Mouse (Mus musculus) embryonic facial prominence, embryonic 12.5 days (tissue): Measurements from ENCODE around the gene Csf1. TPM values are rescaled to one million over a fixed set of nuclear protein-coding genes. Genes with fewer than 3 reads are reported as not detected.
"Not testable (repeated sequence)": the region's sequence is repeated elsewhere in the genome, so short reads cannot be mapped to it uniquely, and the experiment has no call there.

Source experiments
- ATAC-seq: fragments of 200-750 bp; cut with Nextera tagmentation; 2 replicates; pipeline ENCODE4 v1.8.0; 2017; ENCODE audit not compliant: insufficient number of reproducible peaks, insufficient read depth, low FRiP score, low TSS enrichment
- H3K27ac ChIP-seq: fragments of 300-500 bp; sonication (generic); 2 replicates; pipeline ENCODE4 v1.5.1; 2016; ENCODE audit warnings: mild to moderate bottlenecking
- H3K27me3 ChIP-seq: fragments of 300-500 bp; sonication (generic); 2 replicates; pipeline ENCODE4 v1.6.1; 2016; ENCODE audit warnings: mild to moderate bottlenecking, moderate library complexity
- H3K36me3 ChIP-seq: fragments of 300-500 bp; sonication (generic); 2 replicates; pipeline ENCODE4 v1.6.1; 2016; ENCODE audit warnings: mild to moderate bottlenecking
- H3K4me1 ChIP-seq: fragments of 300-500 bp; sonication (generic); 2 replicates; pipeline ENCODE4 v1.6.1; 2016
- H3K4me2 ChIP-seq: fragments of 300-500 bp; sonication (generic); replicated peaks from 2 replicates; pipeline ENCODE4 v1.6.1; 2016; ENCODE audit warnings: mild to moderate bottlenecking, moderate library complexity
- H3K4me3 ChIP-seq: fragments of 300-500 bp; sonication (generic); 2 replicates; pipeline ENCODE4 v1.5.1; 2016; ENCODE audit warnings: mild to moderate bottlenecking
- H3K9ac ChIP-seq: fragments of 300-500 bp; sonication (generic); 2 replicates; pipeline ENCODE4 v1.6.1; 2016; ENCODE audit warnings: mild to moderate bottlenecking, moderate library complexity
- H3K9me3 ChIP-seq: fragments of 300-500 bp; sonication (generic); 2 replicates; pipeline ENCODE4 v1.6.1; 2016; ENCODE audit warnings: mild to moderate bottlenecking, moderate library complexity
- WGBS: fragments of 180-500 bp; shearing (Covaris S2); methylation state at CpG from one replicate; pipeline ENCODE4 v1.1.7; 2016; 5-methylcytosine and 5-hydroxymethylcytosine counted together
- polyA plus RNA-seq: library from polyadenylated mRNA; unstranded; fragments of >200 nt; fragmentation: Nextera tagmentation; extraction: Ambion mirVana; gene quantifications from 2 replicates; pipeline ENCODE4 v1.2.1, GENCODE M21; 2016

The Csf1 gene
- polyA plus RNA-seq, 1 experiment from 2014 or later = 7.2 TPM

DNA sequence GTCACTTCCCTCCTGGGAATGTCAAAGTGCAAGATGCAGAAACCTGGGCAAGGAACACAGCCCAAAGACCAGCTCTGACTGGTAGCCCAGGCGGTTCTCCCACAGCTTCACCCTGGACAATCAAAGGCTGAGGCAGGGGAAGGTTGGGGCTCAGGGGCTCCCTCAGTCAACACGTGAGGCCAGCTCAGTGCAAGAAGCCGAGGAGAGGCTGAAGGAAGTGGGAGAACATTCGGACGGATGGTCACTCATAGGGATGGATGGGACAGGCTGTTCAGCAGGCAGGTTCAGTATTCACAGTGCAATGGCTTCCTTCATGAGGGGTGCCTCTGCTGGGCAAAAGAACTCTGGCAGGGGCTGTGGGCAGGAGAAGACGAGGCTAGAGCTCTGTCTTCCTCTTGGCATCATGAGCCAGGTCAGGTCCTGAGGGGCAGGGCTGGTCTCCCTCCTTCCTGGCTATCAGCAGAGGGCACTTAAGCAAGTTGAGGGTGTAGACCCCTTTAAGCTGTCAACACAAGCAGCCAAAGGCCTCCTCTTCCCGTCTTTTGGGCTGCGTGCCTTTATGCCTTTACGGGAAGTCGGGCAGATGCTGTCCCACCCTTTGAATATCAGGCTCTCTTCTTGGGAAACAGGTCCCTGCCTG, 18.1 kb downstream of the Csf1 start:
- H3K36me3 ChIP-seq = peaks cover 15% of the 10 kb centered on the region; the same call in 1 of the 2 replicates
- no peak overlapping the region for H3K4me3 ChIP-seq
- H3K9ac ChIP-seq = no peak overlapping the region
- ATAC-seq = no peak
- WGBS = 85% methylated on average over 10 of the region's 10 CpGs
- 0 out of 2 replicates have a peak overlapping the region, but pooled peaks have one; percentile 80 for H3K27ac ChIP-seq
- peaks cover 25% of the 10 kb centered on the region for H3K4me1 ChIP-seq
- no peak overlapping the region for H3K4me2 ChIP-seq
- H3K27me3 ChIP-seq = no peaks in the 10 kb centered on the region
- H3K9me3 ChIP-seq = no peaks in the 10 kb centered on the region

DNA sequence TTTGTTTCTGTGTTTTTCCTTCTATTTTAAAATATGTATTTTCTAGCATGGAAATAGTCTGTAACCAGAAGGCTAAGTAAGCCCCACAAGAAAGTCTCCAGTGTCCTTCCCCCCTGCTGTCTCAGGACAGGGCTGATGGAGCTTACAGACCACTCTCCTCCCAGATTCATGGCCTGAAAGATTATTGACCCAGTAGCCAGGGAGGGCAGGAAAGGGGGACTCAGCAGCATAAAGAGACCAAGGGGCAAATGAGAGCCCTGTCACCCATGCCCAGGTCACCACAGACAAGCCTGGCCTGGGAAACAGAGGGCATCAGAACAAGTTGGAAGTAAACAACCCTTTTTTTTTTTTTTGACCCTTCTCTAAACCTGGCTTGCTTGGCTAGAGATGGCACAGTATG, 18.9 kb downstream of the Csf1 start:
- H3K4me1 ChIP-seq = peaks cover 25% of the 10 kb centered on the region
- H3K27me3 ChIP-seq = no peaks in the 10 kb centered on the region
- H3K9ac ChIP-seq = no peak overlapping the region
- no peak overlapping the region for H3K4me2 ChIP-seq
- no peak for ATAC-seq
- 0 out of 2 replicates have a peak, but pooled peaks cover 9% of the 10 kb centered on the region for H3K36me3 ChIP-seq
- peak overlapping the region; percentile 80 for H3K27ac ChIP-seq
- no peak overlapping the region for H3K4me3 ChIP-seq
- no peaks in the 10 kb centered on the region for H3K9me3 ChIP-seq

DNA sequence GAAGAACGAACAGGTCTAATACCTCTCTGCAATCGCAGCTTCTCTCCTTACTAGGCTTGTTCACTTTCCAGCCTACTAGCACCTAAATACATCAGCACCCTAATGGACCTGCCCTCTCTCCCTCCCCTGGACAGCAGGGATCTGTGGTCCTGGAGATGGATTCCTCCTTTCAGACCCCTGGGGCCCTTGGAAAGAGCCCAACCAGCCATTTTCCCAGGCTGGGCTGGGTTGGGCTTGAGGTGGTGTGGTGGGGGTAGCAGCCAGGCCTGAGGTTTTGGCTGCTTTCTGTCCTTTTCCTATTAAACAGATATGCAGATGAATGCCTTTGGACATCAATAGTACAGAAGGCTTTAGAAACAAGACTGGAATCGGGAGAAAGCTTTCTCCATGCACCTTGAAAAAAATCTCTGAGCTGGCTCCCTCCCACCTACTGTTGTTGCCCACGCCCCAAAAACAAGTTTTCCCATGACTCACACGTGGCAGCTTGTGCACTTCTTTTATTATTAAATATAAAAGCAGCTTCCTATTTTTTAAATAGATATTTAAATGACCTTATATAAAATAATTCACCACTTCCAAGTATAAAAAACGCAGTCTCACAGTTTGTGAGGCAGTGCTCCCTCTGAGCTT, 19.6 kb downstream of the Csf1 start:
- H3K36me3 ChIP-seq = 0 out of 2 replicates have a peak, but pooled peaks cover 2% of the 10 kb centered on the region
- peak; percentile 85; the same call in 1 of the 2 replicates for ATAC-seq
- peak overlapping the region; percentile 80 for H3K27ac ChIP-seq
- H3K9me3 ChIP-seq = no peaks in the 10 kb centered on the region
- H3K4me2 ChIP-seq = no peak overlapping the region
- H3K4me1 ChIP-seq = peaks cover 25% of the 10 kb centered on the region
- 7% methylated on average over 6 of the region's 6 CpGs for whole genome bisulfite sequencing
- H3K9ac ChIP-seq = no peak overlapping the region
- H3K27me3 ChIP-seq = no peaks in the 10 kb centered on the region
- no peak overlapping the region for H3K4me3 ChIP-seq

DNA sequence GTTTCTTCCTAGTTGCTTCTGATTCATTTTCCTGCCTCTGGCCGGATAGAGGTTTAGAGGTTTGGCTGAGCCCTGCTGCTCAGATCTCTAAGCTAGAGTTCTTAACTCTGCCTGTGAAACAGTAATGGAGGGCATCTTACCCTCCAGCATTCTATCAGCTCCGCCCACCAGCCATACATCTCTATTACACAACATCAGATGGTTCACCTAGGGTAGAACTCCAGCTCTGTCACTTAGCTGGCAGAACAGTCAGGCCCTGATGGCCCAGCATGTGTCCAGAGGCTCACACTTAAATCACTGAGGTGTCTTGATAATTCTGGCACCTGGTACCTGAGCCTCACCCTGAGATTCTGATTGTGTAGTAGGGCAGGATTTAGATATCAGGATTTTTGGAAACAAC, 20.3 kb downstream of the Csf1 start:
- peak overlapping the region; percentile 80 for H3K27ac ChIP-seq
- H3K9me3 ChIP-seq = no peaks in the 10 kb centered on the region
- H3K4me2 ChIP-seq = no peak overlapping the region
- WGBS = 66% methylated on average over 2 of the region's 2 CpGs
- peaks cover 25% of the 10 kb centered on the region for H3K4me1 ChIP-seq
- ATAC-seq = no peak
- H3K27me3 ChIP-seq = no peaks in the 10 kb centered on the region
- no peaks in the 10 kb centered on the region for H3K36me3 ChIP-seq
- H3K4me3 ChIP-seq = no peak overlapping the region
- H3K9ac ChIP-seq = no peak overlapping the region

DNA sequence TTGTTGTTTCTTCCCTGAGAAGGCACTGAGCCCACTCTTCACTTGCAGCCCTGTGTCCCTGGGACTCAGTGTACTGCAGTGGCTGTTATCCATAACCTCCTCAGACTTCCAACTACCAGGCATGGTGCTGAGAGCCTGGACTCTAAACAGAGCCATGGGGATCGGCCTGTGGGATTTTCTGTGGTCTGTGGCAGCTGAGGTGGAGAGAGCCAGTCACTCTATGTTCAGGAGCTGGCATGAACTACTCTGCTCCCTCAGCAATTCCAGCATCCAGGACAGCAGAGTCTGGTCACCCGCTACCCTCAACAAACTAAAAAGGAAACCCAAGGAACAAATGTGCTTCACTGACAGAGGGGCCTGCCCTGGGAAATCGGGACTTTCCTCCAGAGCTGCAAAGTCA, 20.8 kb downstream of the Csf1 start:
- H3K9me3 ChIP-seq = no peaks in the 10 kb centered on the region
- H3K4me3 ChIP-seq = no peak overlapping the region
- H3K27ac ChIP-seq = peak overlapping the region; percentile 80
- peaks cover 25% of the 10 kb centered on the region for H3K4me1 ChIP-seq
- no peak overlapping the region for H3K4me2 ChIP-seq
- H3K27me3 ChIP-seq = no peaks in the 10 kb centered on the region
- H3K9ac ChIP-seq = no peak overlapping the region
- no peaks in the 10 kb centered on the region for H3K36me3 ChIP-seq
- 72% methylated on average over 3 of the region's 3 CpGs for WGBS
- no peak for ATAC-seq

DNA sequence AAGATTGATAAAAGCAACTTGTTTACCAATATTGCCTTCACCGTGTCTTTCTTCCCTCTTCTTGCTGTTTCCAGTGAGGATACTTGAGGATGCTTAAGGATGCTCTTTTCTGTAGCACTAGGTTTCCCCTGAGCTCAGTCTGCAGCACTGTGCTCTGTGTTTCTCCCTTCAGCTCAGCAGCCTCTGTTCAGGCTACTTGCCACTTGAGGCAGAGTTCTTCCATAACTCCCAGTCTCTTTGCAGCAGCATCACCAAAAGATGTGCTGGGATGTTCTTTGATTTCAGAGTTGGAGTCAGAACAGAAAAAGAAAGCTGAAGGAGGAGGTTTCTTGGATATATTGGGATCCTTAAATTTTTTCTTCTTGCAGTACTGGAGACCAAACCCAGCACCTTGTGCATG, 21.6 kb downstream of the Csf1 start:
- Histone ChIP-seq H3K4me3 (no peak overlapping the region), H3K27ac (no peak overlapping the region), H3K4me2 (no peak overlapping the region), H3K9me3 (no peaks in the 10 kb centered on the region), H3K4me1 (peaks cover 25% of the 10 kb centered on the region), H3K9ac (no peak overlapping the region), H3K27me3 (no peaks in the 10 kb centered on the region), H3K36me3 (no peaks in the 10 kb centered on the region)
- 82% methylated on average over 1 of the region's 1 CpGs for WGBS
- ATAC-seq = no peak

DNA sequence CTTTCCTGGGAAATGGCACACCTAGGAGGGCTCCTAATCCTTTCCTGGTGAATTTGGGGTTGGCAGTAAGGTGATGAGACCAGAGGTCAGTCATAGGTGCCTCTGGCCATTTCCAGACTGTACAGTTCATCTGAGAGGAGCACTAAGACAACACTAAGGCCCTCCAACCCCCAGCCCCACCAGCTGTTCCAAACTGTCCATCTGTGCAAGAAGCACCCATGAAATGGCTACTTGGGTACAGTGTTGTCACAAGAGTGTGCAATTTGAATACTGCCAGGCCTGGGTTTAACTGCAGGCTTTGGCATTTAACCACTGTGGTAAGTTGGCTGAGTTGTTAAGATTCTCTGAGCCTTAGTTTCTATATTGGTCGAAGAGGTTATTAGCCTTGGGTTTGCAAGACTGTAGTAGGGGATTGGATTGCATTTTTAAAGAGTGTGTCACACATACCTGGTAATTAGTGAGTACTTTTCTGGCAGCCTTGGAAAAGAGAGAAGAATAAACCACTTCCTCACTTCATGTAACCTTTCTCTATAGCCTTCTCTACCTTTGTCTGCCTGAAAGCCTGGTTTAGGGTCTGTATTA, 22.6 kb downstream of the Csf1 start:
- H3K27me3 ChIP-seq = no peaks in the 10 kb centered on the region
- peaks cover 21% of the 10 kb centered on the region for H3K4me1 ChIP-seq
- no peak overlapping the region for H3K4me2 ChIP-seq
- WGBS = 59% methylated on average over 1 of the region's 1 CpGs
- no peak for ATAC-seq
- no peak overlapping the region for H3K27ac ChIP-seq
- H3K9me3 ChIP-seq = no peaks in the 10 kb centered on the region
- no peak overlapping the region for H3K9ac ChIP-seq
- no peak overlapping the region for H3K4me3 ChIP-seq
- H3K36me3 ChIP-seq = no peaks in the 10 kb centered on the region

DNA sequence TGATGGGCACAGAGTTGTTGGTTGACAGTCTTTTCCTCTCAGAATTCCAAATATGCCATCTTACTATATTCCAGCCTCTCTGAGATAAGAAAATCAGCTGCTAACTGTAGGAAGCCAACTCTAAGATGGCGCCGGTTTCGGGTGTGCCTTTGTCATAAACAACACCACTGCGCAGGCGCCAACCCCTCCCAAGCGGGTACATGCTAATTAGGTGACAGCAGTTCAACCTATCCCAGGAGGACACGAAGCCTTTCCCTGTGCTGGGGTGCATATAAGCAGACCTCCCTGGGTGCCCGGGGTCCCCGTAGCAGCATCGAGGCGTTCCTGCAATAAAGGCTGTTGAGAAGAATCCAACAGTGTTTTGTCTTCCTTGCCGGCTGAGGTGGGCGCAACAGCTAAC, 24.6 kb downstream of the Csf1 start:
- H3K36me3 ChIP-seq, H3K4me2 ChIP-seq, ATAC-seq, H3K27me3 ChIP-seq, H3K9ac ChIP-seq, H3K9me3 ChIP-seq, H3K27ac ChIP-seq, H3K4me3 ChIP-seq: not testable (repeated sequence)
- WGBS = 89% methylated on average over 13 of the region's 13 CpGs
- peaks cover 14% of the 10 kb centered on the region for H3K4me1 ChIP-seq

DNA sequence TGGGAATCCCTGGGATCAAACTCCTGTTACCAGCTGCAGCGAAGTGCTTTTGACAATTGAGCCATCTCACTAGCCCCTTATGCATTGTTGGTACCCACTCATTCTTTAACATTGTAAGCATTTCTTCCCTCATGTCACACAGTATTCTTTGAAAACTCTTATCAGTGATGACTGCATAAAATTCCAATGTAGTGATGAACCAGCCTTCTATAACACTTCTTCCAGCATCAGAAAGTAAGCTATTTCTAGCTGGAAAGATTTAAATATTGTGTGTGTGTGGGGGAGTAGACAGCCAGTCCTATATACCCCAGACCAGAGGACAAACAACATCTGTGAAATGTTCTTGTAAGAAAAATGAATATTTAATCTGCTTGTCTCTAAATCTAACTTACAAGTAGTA, 26.9 kb downstream of the Csf1 start:
- Histone ChIP-seq H3K4me2 (no peak overlapping the region), H3K4me3 (no peak overlapping the region), H3K27ac (no peak overlapping the region), H3K27me3 (no peaks in the 10 kb centered on the region), H3K4me1 (peaks cover 4% of the 10 kb centered on the region; the same call in 1 of the 2 replicates), H3K9ac (no peak overlapping the region), H3K36me3 (no peaks in the 10 kb centered on the region), H3K9me3 (no peaks in the 10 kb centered on the region)
- no peak for ATAC-seq
- WGBS = 89% methylated on average over 1 of the region's 1 CpGs

DNA sequence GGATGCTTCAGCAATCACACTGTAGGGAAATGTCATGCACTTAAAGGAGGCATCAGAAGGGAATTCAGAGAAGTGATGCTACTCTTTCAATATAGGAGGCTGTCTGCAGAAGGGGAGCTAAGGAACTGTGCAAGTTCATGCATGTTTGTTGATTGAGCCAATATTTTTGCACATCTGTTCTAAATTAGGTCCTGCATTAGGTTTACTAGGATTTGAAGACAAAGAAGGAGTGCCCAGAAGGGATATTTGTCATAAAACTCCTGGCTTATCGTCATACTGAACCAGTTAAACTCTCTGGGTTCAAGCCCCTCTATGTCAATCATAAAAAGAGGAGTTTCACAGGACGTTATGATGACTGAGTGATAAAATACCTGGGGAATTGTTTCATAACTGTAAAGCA, 30.0 kb downstream of the Csf1 start:
- Histone ChIP-seq H3K4me2 (no peak overlapping the region), H3K27ac (no peak overlapping the region), H3K4me3 (no peak overlapping the region), H3K27me3 (no peaks in the 10 kb centered on the region), H3K9me3 (no peaks in the 10 kb centered on the region), H3K9ac (no peak overlapping the region), H3K4me1 (peaks cover 4% of the 10 kb centered on the region; the same call in 1 of the 2 replicates), H3K36me3 (no peaks in the 10 kb centered on the region)
- ATAC-seq = no peak
- 34% methylated on average over 2 of the region's 2 CpGs for WGBS

DNA sequence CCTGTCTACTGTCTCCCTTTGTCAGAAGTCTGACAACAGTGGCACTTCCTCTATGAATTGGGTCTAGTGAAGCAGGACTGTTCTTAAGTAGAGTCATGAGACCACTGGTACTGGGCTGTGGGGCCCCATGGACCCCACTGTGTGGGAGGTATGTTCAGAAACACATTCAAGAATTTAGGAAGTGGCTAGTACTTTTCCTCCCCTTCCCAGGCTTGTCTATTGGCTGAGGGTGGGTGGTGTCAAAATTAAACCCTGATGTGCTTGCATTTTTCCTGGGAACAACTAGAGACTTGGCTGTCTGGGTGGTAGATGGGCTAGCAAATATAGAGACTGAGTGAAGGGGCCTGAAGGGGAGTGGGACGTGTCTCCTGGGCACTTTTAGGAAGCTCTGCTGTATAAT, 31.8 kb downstream of the Csf1 start:
- H3K4me1 ChIP-seq = peaks cover 4% of the 10 kb centered on the region; the same call in 1 of the 2 replicates
- ATAC-seq = no peak

DNA sequence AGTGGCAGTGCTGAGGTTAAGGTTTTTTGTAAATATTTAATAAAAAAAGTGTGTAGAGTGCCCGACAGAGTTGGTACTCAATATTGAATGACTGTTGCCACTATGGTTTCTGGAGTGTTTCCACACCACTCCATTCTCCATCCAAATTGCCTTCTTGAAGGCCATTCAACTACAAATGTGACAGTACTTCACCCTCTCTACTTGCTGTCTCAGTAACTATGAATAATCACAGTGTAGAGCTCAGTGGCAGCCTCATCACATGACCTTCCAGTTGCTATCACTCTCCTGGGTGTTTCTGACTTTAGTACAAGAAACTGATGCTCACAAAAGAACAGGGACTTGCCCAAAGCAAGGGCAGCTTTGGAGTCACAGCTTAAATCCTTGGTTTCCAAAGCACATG, 44.3 kb downstream of the Csf1 start:
- 57% methylated on average over 1 of the region's 1 CpGs for WGBS
- Histone ChIP-seq H3K4me1 (peaks cover 5% of the 10 kb centered on the region; the same call in 1 of the 2 replicates), H3K27me3 (no peaks in the 10 kb centered on the region), H3K4me3 (no peak overlapping the region), H3K4me2 (no peak overlapping the region), H3K36me3 (no peaks in the 10 kb centered on the region), H3K9me3 (no peaks in the 10 kb centered on the region), H3K9ac (no peak overlapping the region), H3K27ac (no peak overlapping the region)
- no peak for ATAC-seq

More for the DNA sequence above, 31.8 kb downstream of the Csf1 start:
- Histone ChIP-seq H3K36me3 (no peaks in the 10 kb centered on the region), H3K4me2 (no peak overlapping the region), H3K27me3 (no peaks in the 10 kb centered on the region), H3K27ac (no peak overlapping the region), H3K9me3 (no peaks in the 10 kb centered on the region), H3K4me3 (no peak overlapping the region), H3K9ac (no peak overlapping the region)
- 32% methylated on average over 1 of the region's 1 CpGs for WGBS
